Mouse (Mus musculus): ENCODE results near the gene Homer2. TPM values are rescaled to one million over a fixed set of nuclear protein-coding genes. Genes with fewer than 3 reads are reported as not detected.

Homer2 gene
- polyA plus RNA-seq, 1 experiment from 2014 or later = 33.5 TPM

GRCm38 (mm10) chr7:81557252-81557984, 149.9 kb downstream of the Homer2 start:
- Histone ChIP-seq H3K9me3 (ENCODE audit: control insufficient read depth, low read length) (no peaks in the 10 kb centered on the region), H3K27ac (replicated peaks; ENCODE audit: low read depth, low read length) (no peak overlapping the region), H3K4me2 (ENCODE audit: low read depth, severe bottlenecking) (no peak overlapping the region), H3K9ac (ENCODE audit: low read length) (no peak overlapping the region), H3K4me3 (ENCODE audit: low read depth, low read length) (no peak overlapping the region), H3K27me3 (ENCODE audit: control insufficient read depth, insufficient read depth, low read length) (no peaks in the 10 kb centered on the region), H3K4me1 (ENCODE audit: control insufficient read depth, insufficient read depth, low read length) (no peaks in the 10 kb centered on the region), H3K36me3 (ENCODE audit: control insufficient read depth, insufficient read depth, low read length) (no peaks in the 10 kb centered on the region)
- no peak for DNase-seq (ENCODE audit: low spot score)
- 88% methylated on average over 7 of the region's 7 CpGs for WGBS
- no peak for ATAC-seq (ENCODE audit: insufficient number of reproducible peaks, low FRiP score, low TSS enrichment, low read depth)

- no peak overlapping the region for H3K4me2 ChIP-seq (ENCODE audit: low read depth, severe bottlenecking)
- H3K27me3 ChIP-seq (ENCODE audit: control insufficient read depth, insufficient read depth, low read length) = no peaks in the 10 kb centered on the region
- no peak for DNase-seq (ENCODE audit: low spot score)
- no peaks in the 10 kb centered on the region for H3K9me3 ChIP-seq (ENCODE audit: control insufficient read depth, low read length)
- 91% methylated on average over 4 of the region's 4 CpGs for WGBS
- H3K4me3 ChIP-seq (ENCODE audit: low read depth, low read length) = no peak overlapping the region
- H3K27ac ChIP-seq (replicated peaks; ENCODE audit: low read depth, low read length) = no peak overlapping the region
- no peak for ATAC-seq (ENCODE audit: insufficient number of reproducible peaks, low FRiP score, low TSS enrichment, low read depth)
- no peaks in the 10 kb centered on the region for H3K4me1 ChIP-seq (ENCODE audit: control insufficient read depth, insufficient read depth, low read length)
- H3K9ac ChIP-seq (ENCODE audit: low read length) = no peak overlapping the region
- H3K36me3 ChIP-seq (ENCODE audit: control insufficient read depth, insufficient read depth, low read length) = no peaks in the 10 kb centered on the region
Measured at GRCm38 (mm10) chr7:81556839-81557238, 150.5 kb downstream of the Homer2 start.

GRCm38 (mm10) chr7:81554369-81554768, 153.0 kb downstream of the Homer2 start:
- DNase-seq (ENCODE audit: low spot score) = peak; percentile 73
- Histone ChIP-seq H3K36me3 (ENCODE audit: control insufficient read depth, insufficient read depth, low read length) (no peaks in the 10 kb centered on the region), H3K27me3 (ENCODE audit: control insufficient read depth, insufficient read depth, low read length) (no peaks in the 10 kb centered on the region), H3K9me3 (ENCODE audit: control insufficient read depth, low read length) (no peaks in the 10 kb centered on the region), H3K4me1 (ENCODE audit: control insufficient read depth, insufficient read depth, low read length) (no peaks in the 10 kb centered on the region), H3K9ac (ENCODE audit: low read length) (no peak overlapping the region), H3K4me3 (ENCODE audit: low read depth, low read length) (no peak overlapping the region), H3K27ac (replicated peaks; ENCODE audit: low read depth, low read length) (no peak overlapping the region), H3K4me2 (ENCODE audit: low read depth, severe bottlenecking) (no peak overlapping the region)
- ATAC-seq (ENCODE audit: insufficient number of reproducible peaks, low FRiP score, low TSS enrichment, low read depth) = no peak
- WGBS = 83% methylated on average over 2 of the region's 2 CpGs

- H3K27me3 ChIP-seq (ENCODE audit: control insufficient read depth, insufficient read depth, low read length) = no peaks in the 10 kb centered on the region
- no peak overlapping the region for H3K4me3 ChIP-seq (ENCODE audit: low read depth, low read length)
- ATAC-seq (ENCODE audit: insufficient number of reproducible peaks, low FRiP score, low TSS enrichment, low read depth) (no peak), DNase-seq (ENCODE audit: low spot score) (no peak)
- no peak overlapping the region for H3K4me2 ChIP-seq (ENCODE audit: low read depth, severe bottlenecking)
- no peaks in the 10 kb centered on the region for H3K9me3 ChIP-seq (ENCODE audit: control insufficient read depth, low read length)
- WGBS = 63% methylated on average over 4 of the region's 4 CpGs
- no peaks in the 10 kb centered on the region for H3K4me1 ChIP-seq (ENCODE audit: control insufficient read depth, insufficient read depth, low read length)
- no peak overlapping the region for H3K27ac ChIP-seq (replicated peaks; ENCODE audit: low read depth, low read length)
- H3K9ac ChIP-seq (ENCODE audit: low read length) = no peak overlapping the region
- H3K36me3 ChIP-seq (ENCODE audit: control insufficient read depth, insufficient read depth, low read length) = no peaks in the 10 kb centered on the region
Measured at GRCm38 (mm10) chr7:81553589-81553988, 153.7 kb downstream of the Homer2 start.

Other genes starting within 250 kb of the Homer2 start
- gene Ap3b2, start 213.6 kb downstream of the Homer2 start, polyA plus RNA-seq (2014; fragmentation: Nextera tagmentation; extraction: Ambion mirVana) = 0.21 and 0.27 TPM in 2 replicates
- gene BC048679, start 209.2 kb downstream of the Homer2 start, polyA plus RNA-seq (2014; fragmentation: Nextera tagmentation; extraction: Ambion mirVana) = not detected in 2 replicates
- gene Fsd2, start 140.6 kb downstream of the Homer2 start, polyA plus RNA-seq (2014; fragmentation: Nextera tagmentation; extraction: Ambion mirVana) = 0.04 and 0.07 TPM in 2 replicates
- 4.4 and 5.6 TPM in 2 replicates for gene Whamm, start 136.3 kb downstream of the Homer2 start, polyA plus RNA-seq (2014; fragmentation: Nextera tagmentation; extraction: Ambion mirVana)
- 109 and 113 TPM in 2 replicates for gene Ramac, start 55.4 kb upstream of the Homer2 start, polyA plus RNA-seq (2014; fragmentation: Nextera tagmentation; extraction: Ambion mirVana)
- gene 3110040N11Rik, start 82.0 kb upstream of the Homer2 start, polyA plus RNA-seq (2014; fragmentation: Nextera tagmentation; extraction: Ambion mirVana) = 50.8 and 58.4 TPM in 2 replicates
- 74.0 and 76.0 TPM in 2 replicates for gene Btbd1, start 121.9 kb upstream of the Homer2 start, polyA plus RNA-seq (2014; fragmentation: Nextera tagmentation; extraction: Ambion mirVana)
- not detected in 2 replicates for gene Gm10160, start 148.3 kb upstream of the Homer2 start, polyA plus RNA-seq (2014; fragmentation: Nextera tagmentation; extraction: Ambion mirVana)
- 8.9 and 10.7 TPM in 2 replicates for gene Tm6sf1, start 151.5 kb upstream of the Homer2 start, polyA plus RNA-seq (2014; fragmentation: Nextera tagmentation; extraction: Ambion mirVana)
- gene Hdgfl3, start 226.9 kb upstream of the Homer2 start, polyA plus RNA-seq (2014; fragmentation: Nextera tagmentation; extraction: Ambion mirVana) = 34.4 and 34.7 TPM in 2 replicates